In the genomic region with DNA sequence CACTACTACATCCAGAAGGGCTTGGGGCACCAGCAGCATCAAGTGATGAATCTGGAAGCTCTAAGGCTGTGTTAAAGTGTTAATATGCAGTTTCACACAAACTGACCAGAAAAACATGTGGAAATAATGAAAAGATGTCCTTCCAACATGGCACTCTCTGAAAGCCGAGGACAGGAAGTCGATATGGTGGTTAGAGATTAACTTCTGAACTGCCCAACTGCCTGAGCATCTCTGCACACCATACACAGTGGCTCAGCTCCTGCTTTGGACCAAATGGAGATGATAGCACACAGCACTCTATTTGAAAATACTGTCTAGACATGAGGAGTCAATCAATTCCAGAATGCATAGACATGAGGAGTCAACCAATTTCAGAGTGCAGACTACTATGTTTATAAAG, we compare ENCODE assay signal across 30 mouse cellular contexts.
"Had no signal": no experiment of that assay in that cellular context is flagged by ENCODE, and none has a peak within 500 bp of the region (broad histone marks: within the 10 kb centered on the region; RNA-seq: fewer than 3 reads in every experiment).

No protein-coding gene starts in this region.

- H3K4me2 ChIP-seq: limb, embryonic 12.5 days; limb, embryonic 13.5 days; limb, embryonic 15.5 days; liver, embryonic 13.5 days; liver, embryonic 15.5 days; lung, embryonic 14.5 days; lung, embryonic 15.5 days; midbrain, embryonic 11.5 days; midbrain, embryonic 12.5 days; midbrain, embryonic 13.5 days; midbrain, embryonic 15.5 days; neural tube, embryonic 12.5 days had no signal

- DNase-seq: layer of hippocampus, postnatal 36 days; left cerebral cortex, postnatal 4 days; liver, embryonic 13.5 days; lung, adult 18-20 months; lung, adult 2 months; lung, embryonic 14.5 days; lung, postnatal 10 days; lung, postnatal 14 days; lung, postnatal 36 days; lung, postnatal 4 days; midbrain, embryonic 14.5 days had no signal

- H3K9ac ChIP-seq: limb, embryonic 12.5 days; limb, embryonic 13.5 days; limb, embryonic 15.5 days; liver, embryonic 13.5 days; liver, embryonic 14.5 days; liver, embryonic 15.5 days; lung, embryonic 14.5 days; lung, embryonic 15.5 days; midbrain, embryonic 12.5 days; midbrain, embryonic 13.5 days; midbrain, embryonic 15.5 days; neural tube, embryonic 12.5 days had no signal

- H3K4me3 ChIP-seq: left cerebral cortex, adult 2 months; limb, embryonic 10.5 days; limb, embryonic 12.5 days; limb, embryonic 13.5 days; limb, embryonic 15.5 days; liver, embryonic 13.5 days; liver, embryonic 15.5 days; lung, embryonic 15.5 days; megakaryocyte, embryonic 14.5 days; midbrain, embryonic 10.5 days; midbrain, embryonic 12.5 days; midbrain, embryonic 13.5 days; midbrain, embryonic 15.5 days; myocyte; neural tube, embryonic 12.5 days had no signal

- H3K9me3 ChIP-seq: limb, embryonic 10.5 days; limb, embryonic 12.5 days; limb, embryonic 13.5 days; limb, embryonic 15.5 days; liver, embryonic 13.5 days; liver, embryonic 15.5 days; lung, embryonic 15.5 days; megakaryocyte, embryonic 14.5 days; midbrain, embryonic 10.5 days; midbrain, embryonic 12.5 days; midbrain, embryonic 13.5 days; midbrain, embryonic 15.5 days; neural tube, embryonic 12.5 days had no signal

- H3K27ac ChIP-seq: left cerebral cortex, adult 2 months; limb, embryonic 10.5 days; limb, embryonic 12.5 days; limb, embryonic 13.5 days; limb, embryonic 15.5 days; liver, embryonic 13.5 days; liver, embryonic 14.5 days; liver, embryonic 15.5 days; lung, embryonic 15.5 days; macrophage; midbrain, embryonic 10.5 days; midbrain, embryonic 12.5 days; midbrain, embryonic 13.5 days; midbrain, embryonic 15.5 days; neural tube, embryonic 12.5 days had no signal

- H3K27me3 ChIP-seq: limb, embryonic 12.5 days; limb, embryonic 13.5 days; limb, embryonic 15.5 days; liver, embryonic 13.5 days; liver, embryonic 15.5 days; lung, embryonic 15.5 days; megakaryocyte, embryonic 14.5 days; midbrain, embryonic 12.5 days; midbrain, embryonic 13.5 days; midbrain, embryonic 15.5 days; neural tube, embryonic 12.5 days had no signal

- ATAC-seq: lung, postnatal 0 days; midbrain, embryonic 13.5 days; midbrain, embryonic 15.5 days; midbrain, embryonic 16.5 days had no signal

- H3K36me3 ChIP-seq: limb, embryonic 10.5 days; limb, embryonic 12.5 days; limb, embryonic 13.5 days; limb, embryonic 15.5 days; liver, embryonic 13.5 days; liver, embryonic 15.5 days; lung, embryonic 15.5 days; midbrain, embryonic 12.5 days; midbrain, embryonic 13.5 days; midbrain, embryonic 15.5 days; neural tube, embryonic 12.5 days had no signal
